Mouse (Mus musculus) spleen, adult 12 weeks (tissue): ENCODE results near the gene Tff2.

Experiments used
- DNase-seq: peaks from one replicate; pipeline ENCODE4 v3.0.0; 2022; ENCODE audit warnings: low spot score

Gene Tff2

GRCm38 (mm10) chr17:31144040-31145037 is at the start of gene Tff2:
Gene Tff2, minus strand, starts transcription at chr17:31144282.
- no peak for DNase-seq

- no peak for DNase-seq
Observed at GRCm38 (mm10) chr17:31193360-31193759, 49.3 kb upstream of the Tff2 start.

- no peak for DNase-seq
Observed at GRCm38 (mm10) chr17:31192663-31193062, 48.6 kb upstream of the Tff2 start.

GRCm38 (mm10) chr17:31191825-31192224 is 47.7 kb upstream of the Tff2 start:
- no peak for DNase-seq

GRCm38 (mm10) chr17:31187370-31187769 is 43.3 kb upstream of the Tff2 start:
- peak; percentile 29 for DNase-seq

GRCm38 (mm10) chr17:31184269-31184990 is 40.3 kb upstream of the Tff2 start:
- DNase-seq, result no peak

GRCm38 (mm10) chr17:31183180-31183974 is 39.3 kb upstream of the Tff2 start:
- DNase-seq, result no peak

GRCm38 (mm10) chr17:31181490-31181889 is 37.4 kb upstream of the Tff2 start:
- no peak for DNase-seq

GRCm38 (mm10) chr17:31176321-31176720 is 32.2 kb upstream of the Tff2 start:
- DNase-seq, result no peak

- DNase-seq, result no peak
Observed at GRCm38 (mm10) chr17:31169796-31170195, 25.7 kb upstream of the Tff2 start.

GRCm38 (mm10) chr17:31165127-31165526 is 21.0 kb upstream of the Tff2 start, which contains the start of gene Tff1:
Gene Tff1, minus strand, starts transcription at chr17:31165277.
- DNase-seq, result no peak

GRCm38 (mm10) chr17:31163821-31164220 is 19.7 kb upstream of the Tff2 start:
- no peak for DNase-seq

GRCm38 (mm10) chr17:31162607-31163006 is 18.5 kb upstream of the Tff2 start:
- DNase-seq, result no peak

- no peak for DNase-seq
Observed at GRCm38 (mm10) chr17:31160291-31160690, 16.2 kb upstream of the Tff2 start.

GRCm38 (mm10) chr17:31157921-31158320 is 13.8 kb upstream of the Tff2 start:
- no peak for DNase-seq

GRCm38 (mm10) chr17:31153785-31154184 is 9.7 kb upstream of the Tff2 start:
- no peak for DNase-seq

- no peak for DNase-seq
Observed at GRCm38 (mm10) chr17:31152966-31153499, 9.0 kb upstream of the Tff2 start.

- DNase-seq, result no peak
Observed at GRCm38 (mm10) chr17:31152512-31152911, 8.4 kb upstream of the Tff2 start.

- DNase-seq, result no peak
Observed at GRCm38 (mm10) chr17:31145998-31146397, 1.9 kb upstream of the Tff2 start.

GRCm38 (mm10) chr17:31142116-31142515 is 2.0 kb downstream of the Tff2 start:
- no peak for DNase-seq

- DNase-seq, result peak; percentile 43
Observed at GRCm38 (mm10) chr17:31138398-31138797, 5.7 kb downstream of the Tff2 start.

- DNase-seq, result no peak
Observed at GRCm38 (mm10) chr17:31136821-31137220, 7.3 kb downstream of the Tff2 start.
